Mouse (Mus musculus) lung, adult 2 months (tissue): ENCODE measurements around the gene Lrrc41.

Experiments
- CTCF ChIP-seq: fragments of 200-500 bp; IDR thresholded peaks from 2 replicates; pipeline ENCODE4 v1.5.1; 2011; ENCODE audit warnings: mild to moderate bottlenecking, low read length, control low read depth; ENCODE audit not compliant: insufficient read depth
- POLR2A ChIP-seq: fragments of 200-500 bp; IDR thresholded peaks from 2 replicates; pipeline ENCODE4 v1.6.1; 2011; ENCODE audit warnings: low read depth, mild to moderate bottlenecking, control low read depth, low read length, borderline replicate concordance; ENCODE audit errors: extremely low read depth

- no peak for TF ChIP-seq POLR2A
- TF ChIP-seq CTCF = no peak
Measured at GRCm38 (mm10) chr4:116140801-116141574, 65.9 kb downstream of the Lrrc41 start.
